Mouse (Mus musculus): Measurements from ENCODE around the gene Agmo. TPM values are rescaled to one million over a fixed set of nuclear protein-coding genes. Genes with fewer than 3 reads are reported as not detected.

Gene Agmo
- polyA plus RNA-seq, 1 experiment from 2014 or later = 0.36 TPM

- Histone ChIP-seq H3K4me3 (ENCODE audit: low read depth, low read length) (no peak overlapping the region), H3K9ac (ENCODE audit: low read length) (no peak overlapping the region), H3K9me3 (ENCODE audit: control insufficient read depth, low read length) (no peaks in the 10 kb centered on the region), H3K4me1 (ENCODE audit: control insufficient read depth, insufficient read depth, low read length) (no peaks in the 10 kb centered on the region), H3K36me3 (ENCODE audit: control insufficient read depth, insufficient read depth, low read length) (no peaks in the 10 kb centered on the region), H3K27me3 (ENCODE audit: control insufficient read depth, insufficient read depth, low read length) (no peaks in the 10 kb centered on the region), H3K27ac (ENCODE audit: low read depth, low read length) (no peak overlapping the region), H3K4me2 (no peak overlapping the region)
- ATAC-seq (ENCODE audit: low FRiP score) (no peak), DNase-seq (ENCODE audit: low spot score, missing footprints) (no peak)
- 71% methylated on average over 6 of the region's 6 CpGs for WGBS
Observed at GRCm38 (mm10) chr12:37268636-37269152, 27.3 kb downstream of the Agmo start.

- Histone ChIP-seq H3K4me1 (ENCODE audit: control insufficient read depth, insufficient read depth, low read length) (no peaks in the 10 kb centered on the region), H3K9me3 (ENCODE audit: control insufficient read depth, low read length) (no peaks in the 10 kb centered on the region), H3K9ac (ENCODE audit: low read length) (no peak overlapping the region), H3K27ac (ENCODE audit: low read depth, low read length) (no peak overlapping the region), H3K27me3 (ENCODE audit: control insufficient read depth, insufficient read depth, low read length) (no peaks in the 10 kb centered on the region), H3K4me2 (no peak overlapping the region), H3K4me3 (ENCODE audit: low read depth, low read length) (no peak overlapping the region), H3K36me3 (ENCODE audit: control insufficient read depth, insufficient read depth, low read length) (no peaks in the 10 kb centered on the region)
- WGBS = 89% methylated on average over 3 of the region's 3 CpGs
- ATAC-seq (ENCODE audit: low FRiP score) (no peak), DNase-seq (ENCODE audit: low spot score, missing footprints) (no peak)
Observed at GRCm38 (mm10) chr12:37272660-37273059, 31.2 kb downstream of the Agmo start.

- Histone ChIP-seq H3K27me3 (ENCODE audit: control insufficient read depth, insufficient read depth, low read length) (no peaks in the 10 kb centered on the region), H3K9me3 (ENCODE audit: control insufficient read depth, low read length) (no peaks in the 10 kb centered on the region), H3K36me3 (ENCODE audit: control insufficient read depth, insufficient read depth, low read length) (no peaks in the 10 kb centered on the region), H3K27ac (ENCODE audit: low read depth, low read length) (no peak overlapping the region), H3K4me3 (ENCODE audit: low read depth, low read length) (no peak overlapping the region), H3K4me2 (no peak overlapping the region), H3K4me1 (ENCODE audit: control insufficient read depth, insufficient read depth, low read length) (no peaks in the 10 kb centered on the region), H3K9ac (ENCODE audit: low read length) (no peak overlapping the region)
- DNase-seq (ENCODE audit: low spot score, missing footprints) = no peak
- ATAC-seq (ENCODE audit: low FRiP score) = no peak
- WGBS = 89% methylated on average over 5 of the region's 5 CpGs
Observed at GRCm38 (mm10) chr12:37273964-37274657, 32.7 kb downstream of the Agmo start.

- Histone ChIP-seq H3K9ac (ENCODE audit: low read length) (no peak overlapping the region), H3K4me2 (no peak overlapping the region), H3K4me3 (ENCODE audit: low read depth, low read length) (no peak overlapping the region), H3K4me1 (ENCODE audit: control insufficient read depth, insufficient read depth, low read length) (no peaks in the 10 kb centered on the region), H3K9me3 (ENCODE audit: control insufficient read depth, low read length) (no peaks in the 10 kb centered on the region), H3K36me3 (ENCODE audit: control insufficient read depth, insufficient read depth, low read length) (no peaks in the 10 kb centered on the region), H3K27ac (ENCODE audit: low read depth, low read length) (no peak overlapping the region), H3K27me3 (ENCODE audit: control insufficient read depth, insufficient read depth, low read length) (no peaks in the 10 kb centered on the region)
- 62% methylated on average over 2 of the region's 2 CpGs for WGBS
- DNase-seq (ENCODE audit: low spot score, missing footprints) (no peak), ATAC-seq (ENCODE audit: low FRiP score) (no peak)
Observed at GRCm38 (mm10) chr12:37274658-37275019, 33.2 kb downstream of the Agmo start.

GRCm38 (mm10) chr12:37306956-37307466 lies 65.6 kb downstream of the Agmo start:
- H3K27ac ChIP-seq (ENCODE audit: low read depth, low read length) = no peak overlapping the region
- WGBS = 83% methylated on average over 1 of the region's 1 CpGs
- no peaks in the 10 kb centered on the region for H3K9me3 ChIP-seq (ENCODE audit: control insufficient read depth, low read length)

GRCm38 (mm10) chr12:37310786-37311185 lies 69.3 kb downstream of the Agmo start:
- Histone ChIP-seq H3K27ac (ENCODE audit: low read depth, low read length) (no peak overlapping the region), H3K4me3 (ENCODE audit: low read depth, low read length) (no peak overlapping the region), H3K4me2 (no peak overlapping the region), H3K36me3 (ENCODE audit: control insufficient read depth, insufficient read depth, low read length) (no peaks in the 10 kb centered on the region), H3K27me3 (ENCODE audit: control insufficient read depth, insufficient read depth, low read length) (no peaks in the 10 kb centered on the region), H3K9me3 (ENCODE audit: control insufficient read depth, low read length) (no peaks in the 10 kb centered on the region), H3K9ac (ENCODE audit: low read length) (no peak overlapping the region), H3K4me1 (ENCODE audit: control insufficient read depth, insufficient read depth, low read length) (no peaks in the 10 kb centered on the region)
- DNase-seq (ENCODE audit: low spot score, missing footprints) (no peak), ATAC-seq (ENCODE audit: low FRiP score) (no peak)
- 83% methylated on average over 1 of the region's 1 CpGs for WGBS

More at GRCm38 (mm10) chr12:37306956-37307466, 65.6 kb downstream of the Agmo start:
- Histone ChIP-seq H3K9ac (ENCODE audit: low read length) (no peak overlapping the region), H3K4me2 (no peak overlapping the region), H3K4me3 (ENCODE audit: low read depth, low read length) (no peak overlapping the region), H3K36me3 (ENCODE audit: control insufficient read depth, insufficient read depth, low read length) (no peaks in the 10 kb centered on the region), H3K4me1 (ENCODE audit: control insufficient read depth, insufficient read depth, low read length) (no peaks in the 10 kb centered on the region), H3K27me3 (ENCODE audit: control insufficient read depth, insufficient read depth, low read length) (no peaks in the 10 kb centered on the region)
- DNase-seq (ENCODE audit: low spot score, missing footprints) = no peak
- ATAC-seq (ENCODE audit: low FRiP score) = no peak

- Histone ChIP-seq H3K4me3 (ENCODE audit: low read depth, low read length) (no peak overlapping the region), H3K4me2 (no peak overlapping the region), H3K9me3 (ENCODE audit: control insufficient read depth, low read length) (no peaks in the 10 kb centered on the region), H3K4me1 (ENCODE audit: control insufficient read depth, insufficient read depth, low read length) (no peaks in the 10 kb centered on the region), H3K9ac (ENCODE audit: low read length) (no peak overlapping the region), H3K36me3 (ENCODE audit: control insufficient read depth, insufficient read depth, low read length) (no peaks in the 10 kb centered on the region), H3K27me3 (ENCODE audit: control insufficient read depth, insufficient read depth, low read length) (no peaks in the 10 kb centered on the region), H3K27ac (ENCODE audit: low read depth, low read length) (no peak overlapping the region)
- ATAC-seq (ENCODE audit: low FRiP score) (no peak), DNase-seq (ENCODE audit: low spot score, missing footprints) (no peak)
- WGBS = 59% methylated on average over 3 of the region's 3 CpGs
Observed at GRCm38 (mm10) chr12:37322860-37323259, 81.4 kb downstream of the Agmo start.

- no peaks in the 10 kb centered on the region for H3K4me1 ChIP-seq (ENCODE audit: control insufficient read depth, insufficient read depth, low read length)
- H3K9ac ChIP-seq (ENCODE audit: low read length) = no peak overlapping the region
- WGBS = 77% methylated on average over 5 of the region's 5 CpGs
- DNase-seq (ENCODE audit: low spot score, missing footprints) (no peak), ATAC-seq (ENCODE audit: low FRiP score) (no peak)
- H3K27me3 ChIP-seq (ENCODE audit: control insufficient read depth, insufficient read depth, low read length) = no peaks in the 10 kb centered on the region
- H3K9me3 ChIP-seq (ENCODE audit: control insufficient read depth, low read length) = no peaks in the 10 kb centered on the region
- H3K4me3 ChIP-seq (ENCODE audit: low read depth, low read length) = no peak overlapping the region
- no peak overlapping the region for H3K4me2 ChIP-seq
- no peaks in the 10 kb centered on the region for H3K36me3 ChIP-seq (ENCODE audit: control insufficient read depth, insufficient read depth, low read length)
- no peak overlapping the region for H3K27ac ChIP-seq (ENCODE audit: low read depth, low read length)
Observed at GRCm38 (mm10) chr12:37334987-37335386, 93.5 kb downstream of the Agmo start.

GRCm38 (mm10) chr12:37344225-37344624 lies 102.8 kb downstream of the Agmo start:
- H3K9me3 ChIP-seq (ENCODE audit: control insufficient read depth, low read length) = no peaks in the 10 kb centered on the region
- H3K9ac ChIP-seq (ENCODE audit: low read length) = no peak overlapping the region
- no peak overlapping the region for H3K4me3 ChIP-seq (ENCODE audit: low read depth, low read length)
- H3K27ac ChIP-seq (ENCODE audit: low read depth, low read length) = no peak overlapping the region
- H3K4me2 ChIP-seq = no peak overlapping the region
- H3K36me3 ChIP-seq (ENCODE audit: control insufficient read depth, insufficient read depth, low read length) = no peaks in the 10 kb centered on the region
- no peaks in the 10 kb centered on the region for H3K27me3 ChIP-seq (ENCODE audit: control insufficient read depth, insufficient read depth, low read length)
- ATAC-seq (ENCODE audit: low FRiP score) (no peak), DNase-seq (ENCODE audit: low spot score, missing footprints) (no peak)
- no peaks in the 10 kb centered on the region for H3K4me1 ChIP-seq (ENCODE audit: control insufficient read depth, insufficient read depth, low read length)
- 88% methylated on average over 5 of the region's 5 CpGs for WGBS

All from midbrain, embryonic 11.5 days (tissue).